Mouse (Mus musculus) layer of hippocampus, adult 9-10 months (tissue): ENCODE data around the gene Baz1a.

Experiments used
- DNase-seq: peaks from one replicate; pipeline ENCODE4 v3.0.0; 2022; ENCODE audit warnings: low spot score

Baz1a gene

DNA sequence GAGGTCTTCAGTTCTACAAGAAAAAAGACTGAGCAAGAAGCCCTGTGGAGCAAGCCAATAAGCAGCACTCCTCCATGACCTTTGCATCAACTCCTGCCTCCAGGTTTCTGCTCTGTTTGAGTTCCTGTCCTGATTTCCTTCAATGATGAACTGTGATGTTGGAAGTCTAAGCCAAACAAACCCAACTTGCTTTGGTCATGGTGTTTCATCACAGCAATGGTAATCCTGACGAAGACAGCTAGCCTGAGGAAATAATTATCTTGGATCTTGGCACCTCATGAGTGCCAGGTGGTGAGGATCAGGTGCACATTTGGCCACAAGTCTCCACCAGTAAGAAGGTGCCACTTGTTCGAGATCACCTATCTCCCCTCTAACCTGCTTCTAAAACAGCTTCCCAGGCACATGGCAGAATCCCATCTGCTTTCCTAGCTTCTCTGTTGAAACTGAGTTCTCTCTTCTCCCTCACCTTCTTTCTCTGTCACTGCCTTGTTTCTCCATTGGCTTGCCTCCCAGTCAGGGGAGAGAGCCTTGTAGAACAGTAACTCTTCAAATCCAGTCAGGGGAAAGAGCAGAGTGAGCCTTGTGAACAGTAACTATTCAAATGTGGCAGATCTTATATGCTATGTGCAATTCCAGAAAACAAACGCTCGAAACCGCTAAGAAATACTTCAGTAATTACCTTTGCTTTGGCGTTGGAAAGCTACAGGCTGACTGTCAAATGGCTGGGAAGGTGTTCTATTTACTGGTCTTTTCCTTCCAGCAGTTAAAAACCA, at the start of gene Baz1a:
Gene Baz1a, minus strand, starts transcription at position 723 of the 773 bp plus-strand sequence.
- DNase-seq, result no peak

DNA sequence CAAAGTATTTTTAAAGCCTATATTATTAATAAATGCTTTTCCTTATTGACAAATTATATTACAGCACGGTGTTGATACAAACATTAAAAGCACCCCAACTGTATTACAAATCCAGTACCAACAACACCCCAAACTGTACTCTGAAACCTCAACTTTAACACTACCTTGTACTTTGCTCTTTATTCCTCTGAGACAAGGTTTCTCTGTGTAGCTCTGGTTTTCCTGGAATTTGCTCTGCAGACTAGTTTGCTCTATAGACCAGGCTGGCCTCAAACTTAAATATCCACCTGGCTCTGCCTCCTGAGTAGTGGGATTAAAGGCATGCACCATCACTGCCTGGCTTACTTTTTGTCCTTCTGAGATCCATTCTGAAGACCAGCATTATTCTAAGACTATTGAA, 48.0 kb upstream of the Baz1a start:
- no peak for DNase-seq

- DNase-seq, result no peak
Measured at GRCm38 (mm10) chr12:55061006-55061405, 46.9 kb upstream of the Baz1a start.

GRCm38 (mm10) chr12:55060212-55060898, 46.2 kb upstream of the Baz1a start:
- no peak for DNase-seq

DNA sequence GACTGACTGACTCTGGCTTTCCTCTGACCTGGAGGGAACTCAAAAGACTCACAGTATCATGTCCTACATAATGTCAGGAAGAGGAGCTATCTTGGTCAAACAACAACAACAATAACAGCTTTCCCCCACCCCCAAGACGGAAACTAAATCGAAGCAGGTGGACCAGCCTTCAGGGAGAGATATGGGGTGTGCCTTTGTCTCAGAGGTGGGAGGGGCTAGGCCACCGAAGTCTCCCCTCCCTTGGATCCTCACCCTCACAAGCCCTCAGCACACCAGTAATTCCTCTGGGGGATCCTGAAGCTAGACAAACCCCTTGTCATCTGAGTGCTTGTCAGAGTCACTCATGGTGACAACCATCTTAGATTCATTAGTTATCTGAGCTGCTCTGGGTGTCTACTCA, 45.7 kb upstream of the Baz1a start:
- no peak for DNase-seq

GRCm38 (mm10) chr12:55058865-55059615, 44.9 kb upstream of the Baz1a start:
- DNase-seq, result no peak

GRCm38 (mm10) chr12:55056703-55057102, 42.6 kb upstream of the Baz1a start:
- no peak for DNase-seq

GRCm38 (mm10) chr12:55054551-55055241, 40.5 kb upstream of the Baz1a start:
- no peak for DNase-seq

DNA sequence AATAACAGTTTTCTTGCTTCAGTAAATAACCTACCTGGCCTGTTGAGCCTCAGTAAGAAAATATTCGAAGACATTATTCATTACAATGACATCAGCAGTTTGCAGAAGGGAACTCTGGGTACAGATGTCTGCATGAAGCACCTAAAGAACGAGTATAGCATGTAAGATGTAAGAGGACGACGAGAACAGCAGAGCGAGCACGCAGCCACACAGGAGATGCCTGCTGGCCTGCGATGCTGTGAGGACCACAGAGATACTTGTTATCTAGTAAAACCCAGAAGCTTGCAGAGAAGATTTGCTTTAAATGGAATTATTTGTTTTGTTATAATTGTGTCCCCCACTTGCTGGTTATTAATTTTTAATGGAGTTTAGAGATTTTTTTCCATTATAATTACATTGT, 39.1 kb upstream of the Baz1a start:
- DNase-seq, result no peak

GRCm38 (mm10) chr12:55051210-55052173, 37.3 kb upstream of the Baz1a start:
- no peak for DNase-seq

DNA sequence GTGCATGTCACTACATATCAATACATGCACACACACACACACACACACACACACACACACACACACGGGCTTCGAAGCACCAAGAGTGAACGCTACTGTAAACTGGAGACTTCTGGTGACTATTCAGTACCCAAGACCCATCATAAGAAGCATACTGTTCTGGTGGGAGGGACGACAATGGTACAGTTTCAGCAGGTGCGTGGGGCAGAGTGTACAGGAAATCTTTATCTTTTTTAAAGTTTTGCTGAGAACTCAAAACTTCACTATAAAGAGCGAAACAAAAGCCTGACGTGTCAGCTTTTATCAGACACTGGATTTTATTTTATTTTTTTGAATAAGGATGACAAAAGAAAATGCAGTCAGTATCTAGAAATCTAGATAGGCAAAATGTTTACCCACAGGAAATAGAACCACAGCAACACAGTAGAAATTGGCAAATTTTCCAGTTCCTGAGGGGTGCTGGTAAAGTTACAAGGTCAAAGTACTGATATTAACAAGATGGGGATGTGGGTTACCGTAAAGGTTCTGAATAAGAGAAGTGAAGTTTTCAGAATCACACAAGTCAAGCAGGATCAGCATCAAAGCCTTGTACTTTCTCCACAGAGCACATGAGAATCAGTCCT, 35.7 kb upstream of the Baz1a start:
- DNase-seq, result no peak

DNA sequence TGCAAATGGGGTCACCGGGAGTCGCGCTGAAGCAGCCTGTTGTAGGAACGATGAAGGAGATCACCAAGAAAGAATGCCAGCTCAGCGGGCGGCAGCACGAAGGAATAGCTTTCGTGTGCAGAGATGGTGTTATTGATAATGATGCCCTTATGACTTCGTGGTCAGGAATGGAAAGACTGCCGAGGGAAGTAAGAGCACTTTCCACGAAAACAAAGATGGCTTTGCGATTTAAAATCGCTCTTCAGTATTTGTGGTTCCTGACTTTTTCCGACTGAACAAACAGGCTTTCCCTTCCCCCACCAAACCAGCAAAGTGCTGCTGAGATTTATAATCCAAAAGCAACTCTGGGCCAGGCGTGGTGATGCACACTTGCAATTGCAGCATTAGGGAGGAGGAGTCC, 26.9 kb upstream of the Baz1a start:
- DNase-seq, result no peak

- DNase-seq, result no peak
Measured at GRCm38 (mm10) chr12:55027088-55027487, 12.9 kb upstream of the Baz1a start.

DNA sequence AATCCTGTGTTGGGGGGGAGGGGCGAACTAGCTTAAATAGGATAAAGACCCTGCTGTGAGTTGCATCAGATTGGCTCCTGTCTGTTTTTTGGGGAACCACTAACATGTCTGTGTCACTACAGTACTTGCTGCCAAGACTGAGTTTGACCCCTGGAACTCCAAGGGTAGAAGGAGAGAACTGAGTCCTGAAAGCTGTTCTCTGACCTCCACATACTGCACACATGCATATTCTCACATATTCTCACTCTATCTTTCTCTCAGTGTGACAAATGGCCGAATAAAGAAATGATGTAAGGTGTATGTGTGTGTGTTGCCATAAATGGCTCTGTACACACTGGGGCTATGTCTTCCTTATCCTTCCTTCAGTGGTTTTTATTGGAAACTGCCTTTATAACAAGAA, 9.1 kb upstream of the Baz1a start:
- no peak for DNase-seq

DNA sequence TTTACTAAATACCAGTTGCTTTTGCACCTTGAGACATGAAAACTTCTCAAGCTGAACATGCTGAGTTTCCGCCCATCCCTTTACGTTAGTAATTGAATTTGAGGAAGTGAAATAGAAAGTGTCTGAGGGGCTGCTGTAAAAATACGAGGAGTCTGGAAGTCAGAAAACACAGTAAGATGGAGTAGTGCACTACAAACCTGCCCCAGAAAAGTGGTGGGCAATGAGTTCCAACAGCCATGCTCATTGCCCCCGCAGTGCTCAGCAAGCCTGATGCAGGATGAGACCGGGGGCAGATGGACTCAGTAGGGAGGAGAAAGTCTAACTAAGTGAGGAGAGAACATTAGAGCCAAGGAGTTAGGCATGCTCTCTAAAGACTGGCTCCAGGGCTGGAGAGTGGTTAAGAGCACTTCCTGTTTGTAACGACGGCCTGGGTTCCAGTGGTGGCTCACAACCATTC, 5.3 kb upstream of the Baz1a start:
- no peak for DNase-seq

DNA sequence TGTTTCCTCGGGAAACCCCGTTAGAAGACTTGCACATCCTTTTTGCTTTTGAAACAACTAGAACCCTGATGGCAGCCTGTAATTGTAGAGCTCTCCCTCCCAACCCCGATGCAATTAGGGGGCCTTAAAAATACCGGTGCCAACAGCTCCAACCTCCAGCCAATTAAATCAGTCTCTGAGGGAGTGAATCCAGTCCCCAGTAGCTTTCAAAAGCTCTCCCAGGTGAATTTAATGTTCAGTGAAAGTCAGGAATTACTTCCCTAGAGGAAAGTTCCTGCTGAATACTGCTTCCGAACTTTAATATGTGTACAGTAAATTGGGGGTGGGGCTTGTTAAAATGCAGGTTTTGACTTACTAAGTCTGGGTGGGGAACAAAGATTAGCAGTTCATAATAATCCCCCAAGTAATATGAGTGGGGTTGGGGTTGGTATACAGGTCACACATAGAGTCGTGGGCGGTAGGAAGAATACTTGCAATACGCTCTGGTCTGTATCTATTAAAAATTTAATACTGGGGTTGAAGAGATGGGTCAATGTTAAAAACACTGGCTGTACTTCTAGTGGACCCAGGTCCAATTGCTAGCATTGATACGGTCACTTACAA, 3.1 kb upstream of the Baz1a start:
- no peak for DNase-seq

GRCm38 (mm10) chr12:55016339-55017118, 2.4 kb upstream of the Baz1a start:
- no peak for DNase-seq

DNA sequence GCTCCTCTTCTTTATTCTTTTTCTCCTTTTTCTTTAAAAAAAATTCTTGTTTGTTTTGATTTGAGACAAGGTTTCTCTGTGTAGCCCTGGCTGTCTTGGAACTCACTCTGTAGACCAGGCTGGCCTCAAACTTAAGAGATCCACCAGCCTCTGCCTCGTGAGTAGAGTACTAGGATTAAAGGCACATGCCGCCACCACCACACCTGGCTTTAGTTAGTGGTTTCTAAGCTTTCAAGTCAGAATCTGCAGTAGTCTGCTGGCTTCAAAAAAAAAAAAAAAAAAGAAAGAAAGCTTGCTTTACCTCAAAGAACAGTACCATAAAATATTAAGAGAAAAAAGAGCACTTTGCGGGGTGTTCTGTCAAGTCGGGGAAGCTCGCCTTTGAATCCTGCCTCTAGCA, 1.3 kb upstream of the Baz1a start:
- no peak for DNase-seq

DNA sequence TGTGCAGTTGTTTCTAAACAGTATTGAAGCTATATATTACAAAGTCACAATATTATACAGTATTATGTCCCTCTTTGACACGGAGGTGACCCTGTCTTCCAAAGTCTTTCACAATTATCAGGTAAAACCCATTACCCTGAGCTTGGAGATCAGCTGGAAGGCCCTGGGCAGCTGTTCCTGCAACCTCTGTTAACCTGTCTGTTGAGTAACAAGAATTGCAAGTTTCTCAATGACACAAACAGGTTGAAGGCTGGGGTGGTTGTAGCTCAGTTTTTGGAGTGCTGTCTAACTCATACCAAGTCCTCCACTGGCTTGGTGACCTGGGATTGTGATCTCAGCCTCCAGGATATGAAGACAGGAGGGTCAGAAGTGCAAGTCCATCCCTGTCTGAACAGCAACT, 1.1 kb downstream of the Baz1a start:
- no peak for DNase-seq
